ENCODE assay signal across 18 mouse cellular contexts in the genomic region with DNA sequence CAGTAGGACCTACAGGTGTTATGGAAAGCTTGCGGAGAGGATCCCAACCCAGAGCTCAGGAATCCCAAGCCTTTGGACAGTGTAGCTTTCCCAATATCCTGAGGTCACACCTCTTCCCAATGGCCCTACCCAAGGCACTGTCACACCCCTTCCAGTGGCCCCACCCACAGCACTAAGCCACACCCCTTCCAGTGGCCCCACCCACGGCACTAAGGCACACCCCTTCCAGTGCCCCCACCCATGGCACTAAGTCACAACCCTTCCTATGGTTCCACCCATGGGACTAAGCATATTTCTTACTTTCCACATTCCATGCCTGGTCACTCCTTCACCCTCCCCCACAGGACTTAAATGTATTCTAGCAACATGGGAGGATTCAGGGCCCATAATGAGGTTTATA. TPM values are rescaled to one million over a fixed set of nuclear protein-coding genes. Genes with fewer than 3 reads are reported as not detected.
DNase-seq lines count a peak whose midpoint lies in the region; ATAC-seq lines count a peak whose summit lies in the region.
"Had no signal": no experiment of that assay in that cellular context is flagged by ENCODE, and none has a peak within 500 bp of the region (broad histone marks: within the 10 kb centered on the region; RNA-seq: fewer than 3 reads in every experiment).

No protein-coding gene starts in this region.

- H3K36me3 ChIP-seq in lung, embryonic 16.5 days (ENCODE audit: control insufficient read depth, insufficient read depth, low read length), result no peaks in the 10 kb centered on the region; the same call in 1 of the 2 replicates
- no peaks in the 10 kb centered on the region for H3K36me3 ChIP-seq in liver, embryonic 12.5 days
- H3K36me3 ChIP-seq in stomach, embryonic 15.5 days, result peaks cover 9% of the 10 kb centered on the region; the same call in 1 of the 2 replicates
- H3K36me3 ChIP-seq in kidney, embryonic 15.5 days, result peaks cover 34% of the 10 kb centered on the region

- DNase-seq in lung, postnatal 4 days, result no peak
- DNase-seq in R1 (ENCODE audit: low read depth, low spot score), result peak; percentile 71
- no peak for DNase-seq in thymus, postnatal 10 days (ENCODE audit: low spot score in 2 of 2)
- DNase-seq: adrenal gland, adult 2 months; cerebellum, adult 11 months; heart, adult 18-20 months; kidney, adult 18-20 months; right cerebral cortex, postnatal 4 days had no signal

- H3K4me3 ChIP-seq in lung, embryonic 16.5 days (ENCODE audit: low read length), result no peak overlapping the region
- H3K4me3 ChIP-seq in liver, embryonic 12.5 days, result no peak overlapping the region
- no peak overlapping the region for H3K4me3 ChIP-seq in stomach, embryonic 15.5 days (replicated peaks)
- H3K4me3 ChIP-seq in kidney, embryonic 15.5 days (replicated peaks), result no peak overlapping the region
- H3K4me3 ChIP-seq: embryonic facial prominence, embryonic 13.5 days; forebrain, embryonic 12.5 days; hindbrain, embryonic 13.5 days; limb, embryonic 12.5 days; neural tube, embryonic 13.5 days had no signal

- no peaks in the 10 kb centered on the region for H3K27me3 ChIP-seq in lung, embryonic 16.5 days (ENCODE audit: control insufficient read depth, insufficient read depth, low read depth, low read length)
- H3K27me3 ChIP-seq in liver, embryonic 12.5 days (replicated peaks), result peaks cover 25% of the 10 kb centered on the region
- no peaks in the 10 kb centered on the region for H3K27me3 ChIP-seq in stomach, embryonic 15.5 days (replicated peaks)
- no peaks in the 10 kb centered on the region for H3K27me3 ChIP-seq in kidney, embryonic 15.5 days
- H3K27me3 ChIP-seq: embryonic facial prominence, embryonic 13.5 days; forebrain, embryonic 12.5 days; hindbrain, embryonic 13.5 days; limb, embryonic 12.5 days; neural tube, embryonic 13.5 days had no signal

- no peaks in the 10 kb centered on the region for H3K4me1 ChIP-seq in lung, embryonic 16.5 days (replicated peaks; ENCODE audit: control insufficient read depth, insufficient read depth, low read length)
- H3K4me1 ChIP-seq in liver, embryonic 12.5 days, result peaks cover 7% of the 10 kb centered on the region
- no peaks in the 10 kb centered on the region for H3K4me1 ChIP-seq in stomach, embryonic 15.5 days
- H3K4me1 ChIP-seq in kidney, embryonic 15.5 days, result no peaks in the 10 kb centered on the region
- H3K4me1 ChIP-seq: embryonic facial prominence, embryonic 13.5 days; forebrain, embryonic 12.5 days; limb, embryonic 12.5 days; neural tube, embryonic 13.5 days had no signal

- peak; percentile 52; the same call in 1 of the 2 replicates for ATAC-seq in lung, embryonic 16.5 days (ENCODE audit: low read depth)
- peak; percentile 72 for ATAC-seq in liver, embryonic 12.5 days
- 0 out of 2 replicates have a peak, but pooled peaks have one; percentile 49 for ATAC-seq in stomach, embryonic 15.5 days (ENCODE audit: insufficient read depth, low FRiP score, low read depth)
- no peak for ATAC-seq in kidney, embryonic 15.5 days (replicated peaks; ENCODE audit: low FRiP score)

- no peaks in the 10 kb centered on the region for H3K9me3 ChIP-seq in lung, embryonic 16.5 days (ENCODE audit: control insufficient read depth, low read length)
- H3K9me3 ChIP-seq in liver, embryonic 12.5 days (replicated peaks), result no peaks in the 10 kb centered on the region
- no peaks in the 10 kb centered on the region for H3K9me3 ChIP-seq in stomach, embryonic 15.5 days
- H3K9me3 ChIP-seq in kidney, embryonic 15.5 days (replicated peaks), result no peaks in the 10 kb centered on the region
- H3K9me3 ChIP-seq: embryonic facial prominence, embryonic 13.5 days; forebrain, embryonic 12.5 days; hindbrain, embryonic 13.5 days; limb, embryonic 12.5 days; neural tube, embryonic 13.5 days had no signal

- no peak overlapping the region for H3K4me2 ChIP-seq in lung, embryonic 16.5 days (ENCODE audit: low read depth, low read length)
- H3K4me2 ChIP-seq in liver, embryonic 12.5 days, result no peak overlapping the region
- H3K4me2 ChIP-seq in stomach, embryonic 15.5 days, result no peak overlapping the region
- no peak overlapping the region for H3K4me2 ChIP-seq in kidney, embryonic 15.5 days
- H3K4me2 ChIP-seq: embryonic facial prominence, embryonic 13.5 days; forebrain, embryonic 12.5 days; hindbrain, embryonic 13.5 days; limb, embryonic 12.5 days; neural tube, embryonic 13.5 days had no signal

- H3K27ac ChIP-seq in lung, embryonic 16.5 days (ENCODE audit: low read length), result no peak overlapping the region
- H3K27ac ChIP-seq in liver, embryonic 12.5 days, result no peak overlapping the region
- no peak overlapping the region for H3K27ac ChIP-seq in stomach, embryonic 15.5 days
- H3K27ac ChIP-seq in kidney, embryonic 15.5 days, result no peak overlapping the region
- H3K27ac ChIP-seq: embryonic facial prominence, embryonic 13.5 days; forebrain, embryonic 12.5 days; hindbrain, embryonic 13.5 days; limb, embryonic 12.5 days; macrophage; neural tube, embryonic 13.5 days had no signal

- WGBS in lung, embryonic 16.5 days, result 68% methylated on average over 2 of the region's 2 CpGs
- 58% methylated on average over 2 of the region's 2 CpGs for WGBS in liver, embryonic 12.5 days (ENCODE audit: insufficient replicate concordance)
- 80% methylated on average over 2 of the region's 2 CpGs for WGBS in stomach, embryonic 15.5 days
- 73% methylated on average over 2 of the region's 2 CpGs for WGBS in kidney, embryonic 15.5 days

- no peak overlapping the region for H3K9ac ChIP-seq in lung, embryonic 16.5 days (ENCODE audit: low read length)
- H3K9ac ChIP-seq in liver, embryonic 12.5 days, result no peak overlapping the region
- no peak overlapping the region for H3K9ac ChIP-seq in stomach, embryonic 15.5 days
- no peak overlapping the region for H3K9ac ChIP-seq in kidney, embryonic 15.5 days
- H3K9ac ChIP-seq: embryonic facial prominence, embryonic 13.5 days; forebrain, embryonic 12.5 days; hindbrain, embryonic 13.5 days; limb, embryonic 12.5 days; neural tube, embryonic 13.5 days had no signal

RNA-seq across cellular contexts. Expression of gene Usp36, which starts 8.8 kb away (rescaled TPM):
- 17.9 and 18.2 TPM in 2 replicates for polyA plus RNA-seq in lung, embryonic 16.5 days (2015; fragmentation: Nextera tagmentation; extraction: Ambion mirVana)
- polyA plus RNA-seq in liver, embryonic 12.5 days (2016; fragmentation: Nextera tagmentation; extraction: Ambion mirVana), result 12.5 and 14.3 TPM in 2 replicates
- polyA plus RNA-seq in stomach, embryonic 15.5 days (2015; fragmentation: Nextera tagmentation; extraction: Ambion mirVana), result 20.3 and 20.5 TPM in 2 replicates
- polyA plus RNA-seq in kidney, embryonic 15.5 days (2015; fragmentation: Nextera tagmentation; extraction: Ambion mirVana), result 21.8 and 24.2 TPM in 2 replicates

RNA-seq across cellular contexts. Expression of gene Cep295nl, which starts 43.5 kb away (rescaled TPM):
- 0.39 and 0.59 TPM in 2 replicates for polyA plus RNA-seq in lung, embryonic 16.5 days (2015; fragmentation: Nextera tagmentation; extraction: Ambion mirVana)
- 0.08 and 0.11 TPM in 2 replicates for polyA plus RNA-seq in liver, embryonic 12.5 days (2016; fragmentation: Nextera tagmentation; extraction: Ambion mirVana)
- 0.36 and 0.42 TPM in 2 replicates for polyA plus RNA-seq in stomach, embryonic 15.5 days (2015; fragmentation: Nextera tagmentation; extraction: Ambion mirVana)
- 0.44 and 0.80 TPM in 2 replicates for polyA plus RNA-seq in kidney, embryonic 15.5 days (2015; fragmentation: Nextera tagmentation; extraction: Ambion mirVana)
- polyA plus RNA-seq: adrenal gland, adult 2 months had no signal

RNA-seq across cellular contexts. Expression of gene Cyth1, which starts 50.4 kb away (rescaled TPM):
- 14.1 and 14.4 TPM in 2 replicates for polyA plus RNA-seq in lung, embryonic 16.5 days (2015; fragmentation: Nextera tagmentation; extraction: Ambion mirVana)
- polyA plus RNA-seq in liver, embryonic 12.5 days (2016; fragmentation: Nextera tagmentation; extraction: Ambion mirVana), result 4.7 and 5.4 TPM in 2 replicates
- polyA plus RNA-seq in stomach, embryonic 15.5 days (2015; fragmentation: Nextera tagmentation; extraction: Ambion mirVana), result 13.8 and 13.9 TPM in 2 replicates
- polyA plus RNA-seq in kidney, embryonic 15.5 days (2015; fragmentation: Nextera tagmentation; extraction: Ambion mirVana), result 16.4 and 16.5 TPM in 2 replicates

RNA-seq across cellular contexts. Expression of gene Timp2, which starts 56.7 kb away (rescaled TPM):
- 69.8 and 74.1 TPM in 2 replicates for polyA plus RNA-seq in lung, embryonic 16.5 days (2015; fragmentation: Nextera tagmentation; extraction: Ambion mirVana)
- 8.7 and 9.9 TPM in 2 replicates for polyA plus RNA-seq in liver, embryonic 12.5 days (2016; fragmentation: Nextera tagmentation; extraction: Ambion mirVana)
- polyA plus RNA-seq in stomach, embryonic 15.5 days (2015; fragmentation: Nextera tagmentation; extraction: Ambion mirVana), result 78.8 and 83.0 TPM in 2 replicates
- polyA plus RNA-seq in kidney, embryonic 15.5 days (2015; fragmentation: Nextera tagmentation; extraction: Ambion mirVana), result 84.4 and 87.7 TPM in 2 replicates
